16 mouse cellular contexts compared by ENCODE assay signal in genomic region chr12:35334344-35335075, GRCm38 (mm10).
DNase-seq lines count a peak whose midpoint lies in the region; ATAC-seq lines count a peak whose summit lies in the region.
"Had no signal": no experiment of that assay in that cellular context is flagged by ENCODE, and none has a peak within 500 bp of the region (broad histone marks: within the 10 kb centered on the region; RNA-seq: fewer than 3 reads in every experiment).

No protein-coding gene starts in this region.

- no peaks in the 10 kb centered on the region for H3K36me3 ChIP-seq in embryonic facial prominence, embryonic 14.5 days (ENCODE audit: control insufficient read depth, insufficient read depth, low read length)
- H3K36me3 ChIP-seq in embryonic facial prominence, embryonic 10.5 days (replicated peaks): no peaks in the 10 kb centered on the region
- H3K36me3 ChIP-seq in midbrain, embryonic 13.5 days: no peaks in the 10 kb centered on the region
- no peaks in the 10 kb centered on the region for H3K36me3 ChIP-seq in midbrain, embryonic 15.5 days (replicated peaks)
- no peaks in the 10 kb centered on the region for H3K36me3 ChIP-seq in midbrain, embryonic 16.5 days (ENCODE audit: control insufficient read depth, insufficient read depth, low read length)
- H3K36me3 ChIP-seq: forebrain, embryonic 15.5 days; heart, embryonic 10.5 days; heart, embryonic 15.5 days; hindbrain, embryonic 10.5 days; intestine, embryonic 15.5 days had no signal

- peak; percentile 22 for DNase-seq in embryonic facial prominence, embryonic 14.5 days (ENCODE audit: low spot score)
- no peak for DNase-seq in embryonic facial prominence, embryonic 10.5 days (ENCODE audit: low spot score)
- no peak for DNase-seq in cerebellum, postnatal 25 days
- DNase-seq in gastrocnemius, postnatal 14 days: no peak
- DNase-seq: cerebellum, adult 18-20 months; cerebellum, adult 9-11 months; heart, adult 18-20 months had no signal

- H3K4me2 ChIP-seq in embryonic facial prominence, embryonic 14.5 days (ENCODE audit: low read depth, low read length): no peak overlapping the region
- no peak overlapping the region for H3K4me2 ChIP-seq in midbrain, embryonic 13.5 days (replicated peaks)
- H3K4me2 ChIP-seq in midbrain, embryonic 15.5 days: no peak overlapping the region
- no peak overlapping the region for H3K4me2 ChIP-seq in midbrain, embryonic 16.5 days (ENCODE audit: low read length)
- H3K4me2 ChIP-seq: forebrain, embryonic 15.5 days; heart, embryonic 15.5 days; hindbrain, embryonic 14.5 days; intestine, embryonic 15.5 days had no signal

- no peak overlapping the region for H3K9ac ChIP-seq in embryonic facial prominence, embryonic 14.5 days (ENCODE audit: low read depth, low read length)
- H3K9ac ChIP-seq in midbrain, embryonic 13.5 days (replicated peaks): no peak overlapping the region
- H3K9ac ChIP-seq in midbrain, embryonic 15.5 days: no peak overlapping the region
- no peak overlapping the region for H3K9ac ChIP-seq in midbrain, embryonic 16.5 days (ENCODE audit: low read depth, low read length)
- H3K9ac ChIP-seq: forebrain, embryonic 15.5 days; heart, embryonic 15.5 days; hindbrain, embryonic 14.5 days; intestine, embryonic 15.5 days had no signal

- WGBS in embryonic facial prominence, embryonic 14.5 days: 71% methylated on average over 10 of the region's 10 CpGs
- WGBS in embryonic facial prominence, embryonic 10.5 days: 86% methylated on average over 10 of the region's 10 CpGs
- 68% methylated on average over 10 of the region's 10 CpGs for WGBS in midbrain, embryonic 13.5 days
- 61% methylated on average over 10 of the region's 10 CpGs for WGBS in midbrain, embryonic 15.5 days
- WGBS in midbrain, embryonic 16.5 days: 60% methylated on average over 10 of the region's 10 CpGs

- intact Hi-C loops in gastrocnemius, postnatal 14 days (cut with DNase I; ENCODE audit: low total_unique reads): loop anchor here (10.0 kb wide), 1 partner anchor 110 kb away; no protein-coding TSS in a partner anchor

- H3K4me3 ChIP-seq in embryonic facial prominence, embryonic 14.5 days (ENCODE audit: low read depth, low read length): no peak overlapping the region
- no peak overlapping the region for H3K4me3 ChIP-seq in embryonic facial prominence, embryonic 10.5 days
- no peak overlapping the region for H3K4me3 ChIP-seq in midbrain, embryonic 13.5 days (replicated peaks)
- H3K4me3 ChIP-seq in midbrain, embryonic 15.5 days: no peak overlapping the region
- H3K4me3 ChIP-seq in midbrain, embryonic 16.5 days (ENCODE audit: low read depth, low read length): no peak overlapping the region
- H3K4me3 ChIP-seq: forebrain, embryonic 15.5 days; heart, embryonic 10.5 days; heart, embryonic 15.5 days; hindbrain, embryonic 10.5 days; intestine, embryonic 15.5 days had no signal

- no peaks in the 10 kb centered on the region for H3K9me3 ChIP-seq in embryonic facial prominence, embryonic 14.5 days (ENCODE audit: control insufficient read depth, low read length)
- H3K9me3 ChIP-seq in embryonic facial prominence, embryonic 10.5 days: no peaks in the 10 kb centered on the region
- H3K9me3 ChIP-seq in midbrain, embryonic 13.5 days: no peaks in the 10 kb centered on the region
- H3K9me3 ChIP-seq in midbrain, embryonic 15.5 days: no peaks in the 10 kb centered on the region
- no peaks in the 10 kb centered on the region for H3K9me3 ChIP-seq in midbrain, embryonic 16.5 days (replicated peaks; ENCODE audit: control insufficient read depth, low read length, poor library complexity, severe bottlenecking)
- H3K9me3 ChIP-seq: forebrain, embryonic 15.5 days; heart, embryonic 10.5 days; heart, embryonic 15.5 days; hindbrain, embryonic 10.5 days; intestine, embryonic 15.5 days had no signal

- ATAC-seq in embryonic facial prominence, embryonic 14.5 days (ENCODE audit: low read depth): no peak
- ATAC-seq in midbrain, embryonic 13.5 days: peak; percentile 24; the same call in 1 of the 2 replicates
- no peak; the same call in 1 of the 2 replicates for ATAC-seq in midbrain, embryonic 15.5 days (replicated peaks)
- ATAC-seq in midbrain, embryonic 16.5 days: peak; percentile 14; the same call in 1 of the 2 replicates
- ATAC-seq: forebrain, embryonic 15.5 days; intestine, embryonic 15.5 days had no signal

- no peaks in the 10 kb centered on the region for H3K27me3 ChIP-seq in embryonic facial prominence, embryonic 14.5 days (replicated peaks; ENCODE audit: control insufficient read depth, insufficient read depth, low read length)
- no peaks in the 10 kb centered on the region for H3K27me3 ChIP-seq in embryonic facial prominence, embryonic 10.5 days (replicated peaks; ENCODE audit: low read depth, poor library complexity, severe bottlenecking)
- no peaks in the 10 kb centered on the region for H3K27me3 ChIP-seq in midbrain, embryonic 13.5 days
- no peaks in the 10 kb centered on the region for H3K27me3 ChIP-seq in midbrain, embryonic 15.5 days (replicated peaks)
- H3K27me3 ChIP-seq in midbrain, embryonic 16.5 days (ENCODE audit: control insufficient read depth, insufficient read depth, low read depth, low read length): no peaks in the 10 kb centered on the region
- H3K27me3 ChIP-seq: forebrain, embryonic 15.5 days; heart, embryonic 15.5 days; intestine, embryonic 15.5 days had no signal

- H3K4me1 ChIP-seq in embryonic facial prominence, embryonic 14.5 days (ENCODE audit: control insufficient read depth, insufficient read depth, low read length): no peaks in the 10 kb centered on the region
- H3K4me1 ChIP-seq in embryonic facial prominence, embryonic 10.5 days: no peaks in the 10 kb centered on the region
- H3K4me1 ChIP-seq in midbrain, embryonic 13.5 days (replicated peaks): no peaks in the 10 kb centered on the region
- H3K4me1 ChIP-seq in midbrain, embryonic 15.5 days: no peaks in the 10 kb centered on the region
- H3K4me1 ChIP-seq in midbrain, embryonic 16.5 days (ENCODE audit: control insufficient read depth, insufficient read depth, low read length): no peaks in the 10 kb centered on the region
- H3K4me1 ChIP-seq: forebrain, embryonic 15.5 days; heart, embryonic 10.5 days; hindbrain, embryonic 10.5 days; intestine, embryonic 15.5 days had no signal

- H3K27ac ChIP-seq in embryonic facial prominence, embryonic 14.5 days (replicated peaks; ENCODE audit: low read depth, low read length): no peak overlapping the region
- H3K27ac ChIP-seq in embryonic facial prominence, embryonic 10.5 days (replicated peaks): no peak overlapping the region
- no peak overlapping the region for H3K27ac ChIP-seq in midbrain, embryonic 13.5 days
- H3K27ac ChIP-seq in midbrain, embryonic 15.5 days: no peak overlapping the region
- no peak overlapping the region for H3K27ac ChIP-seq in midbrain, embryonic 16.5 days (ENCODE audit: low read length)
- H3K27ac ChIP-seq: forebrain, embryonic 15.5 days; heart, embryonic 10.5 days; heart, embryonic 15.5 days; hindbrain, embryonic 10.5 days; hindbrain, embryonic 14.5 days; intestine, embryonic 15.5 days had no signal

Comparison
In these comparisons a context has a peak if more than half of its experiments do, and no peak if none do; other contexts are left out.
1. ATAC-seq: peak in midbrain, embryonic 13.5 days (single experiment) and midbrain, embryonic 16.5 days (single experiment); none in embryonic facial prominence, embryonic 14.5 days (single experiment) and midbrain, embryonic 15.5 days (single experiment).